Mouse (Mus musculus) heart, postnatal 14 days (tissue): ENCODE measurements around the gene Maml2. TPM values are rescaled to one million over a fixed set of nuclear protein-coding genes. Genes with fewer than 3 reads are reported as not detected.

Experiments
- microRNA-seq, 2 experiments: library from miRNA; unstranded; fragments of <30 nt; microRNA quantifications; one replicate each; pipeline ENCODE4 v1.2.0; 2021 to 2022
- total RNA-seq, 2 experiments: library from RNA; stranded (reverse); gene quantifications; 2 replicates each; pipeline ENCODE4 v1.2.3; 2021

Maml2 gene
- total RNA-seq, 2 experiments from 2014 or later, result 7.6 to 8.6 TPM

Small RNA genes lying within 50 kb of the gene (microRNA-seq; reads per million reads assigned to microRNA genes)
- 0 reads per million in 2 experiments for gene Gm22643

Other genes starting within 250 kb of the Maml2 start
- 1 to 10 TPM; 6.7 to 6.8 TPM for gene Jrkl, start 52.1 kb upstream of the Maml2 start, total RNA-seq
- gene Ccdc82, start 51.0 kb upstream of the Maml2 start, total RNA-seq, result 10 to 100 TPM in 1 of 2 experiments, 1 to 10 TPM in 1; 9.4 to 10.1 TPM
- not detected for gene Gm17571, start 148.8 kb downstream of the Maml2 start, total RNA-seq